Mouse (Mus musculus) CH12.LX (cell line): Measurements from ENCODE around the gene Rnf225. TPM values are rescaled to one million over a fixed set of nuclear protein-coding genes. Genes with fewer than 3 reads are reported as not detected.

Experiments
- DNase-seq: peaks from one replicate; pipeline ENCODE4 v3.0.0-alpha.2; 2013; ENCODE audit errors: extremely low read depth
- H3K27ac ChIP-seq: 2 replicates; pipeline ENCODE4 v1.5.1; 2012; ENCODE audit warnings: low read depth, mild to moderate bottlenecking, control low read depth, moderate library complexity; ENCODE audit not compliant: insufficient read depth
- H3K27me3 ChIP-seq: replicated peaks from 2 replicates; pipeline ENCODE3; 2012; ENCODE audit warnings: inconsistent platforms
- H3K36me3 ChIP-seq, 2 experiments: replicated peaks in 1 of 2; 2 replicates each; pipeline versions ENCODE3 to v1.6.1; 2012; ENCODE audit warnings: inconsistent platforms in 1 of 2, low read length in 1 of 2, mild to moderate bottlenecking in 1 of 2, mixed read lengths in 1 of 2, moderate library complexity in 1 of 2; ENCODE audit not compliant: control insufficient read depth in 1 of 2, insufficient read depth in 1 of 2
- H3K4me1 ChIP-seq, 2 experiments: 2 replicates each; pipeline ENCODE4 v1.6.1; 2012; ENCODE audit warnings: inconsistent platforms in 1 of 2, moderate library complexity in 1 of 2; ENCODE audit not compliant: insufficient read depth in 2 of 2, control insufficient read depth in 1 of 2
- H3K4me2 ChIP-seq: 2 replicates; pipeline ENCODE4 v1.6.1; 2012; ENCODE audit warnings: low read depth, mild to moderate bottlenecking, control low read depth; ENCODE audit not compliant: poor library complexity, insufficient read depth, severe bottlenecking
- H3K4me3 ChIP-seq, 3 experiments: fragments of 150-350 bp in 1 of 3; sonication (generic) in 1 of 3; replicated peaks in 1 of 3; 2 replicates each; pipeline versions ENCODE3 to v1.5.1; 2011 to 2012; ENCODE audit warnings: low read depth in 2 of 3, low read length in 2 of 3, mild to moderate bottlenecking in 2 of 3, moderate library complexity in 2 of 3, control low read depth in 1 of 3, improper control_type of control experiment in 1 of 3, inconsistent platforms in 1 of 3, mixed read lengths in 1 of 3; ENCODE audit not compliant: poor library complexity in 1 of 3
- H3K79me2 ChIP-seq: replicated peaks from 2 replicates; pipeline ENCODE4 v1.6.1; 2012; ENCODE audit warnings: mild to moderate bottlenecking, moderate library complexity; ENCODE audit not compliant: control insufficient read depth, poor library complexity, insufficient read depth, severe bottlenecking; ENCODE audit errors: extremely low read depth
- H3K9ac ChIP-seq: 2 replicates; pipeline ENCODE4 v1.6.1; 2012; ENCODE audit warnings: low read depth, mild to moderate bottlenecking, control low read depth, moderate library complexity; ENCODE audit not compliant: insufficient read depth
- H3K9me3 ChIP-seq: replicated peaks from 2 replicates; pipeline ENCODE3; 2012; ENCODE audit warnings: low read length, inconsistent platforms, mixed read lengths
- CHD2 ChIP-seq: IDR thresholded peaks from 2 replicates; pipeline ENCODE4 v1.6.1; 2011; ENCODE audit warnings: low read length, improper control_type of control experiment
- CTCF ChIP-seq, 2 experiments: IDR thresholded peaks in 1 of 2; conservative IDR thresholded peaks in 1 of 2; 2 replicates each; pipeline ENCODE4 v1.5.1; 2011 to 2012; ENCODE audit warnings: low read depth in 2 of 2, low read length in 2 of 2, improper control_type of control experiment in 1 of 2, inconsistent platforms in 1 of 2, mild to moderate bottlenecking in 1 of 2, moderate library complexity in 1 of 2
- ELF1 ChIP-seq: IDR thresholded peaks from 2 replicates; pipeline ENCODE4 v1.6.1; 2014; ENCODE audit warnings: low read depth, mild to moderate bottlenecking, inconsistent platforms, low read length, improper control_type of control experiment
- GABPA ChIP-seq: IDR thresholded peaks from 2 replicates; pipeline ENCODE4 v1.6.1; 2012; ENCODE audit warnings: low read depth, low read length, improper control_type of control experiment, inconsistent platforms; ENCODE audit not compliant: insufficient replicate concordance
- HCFC1 ChIP-seq: IDR thresholded peaks from 2 replicates; pipeline ENCODE4 v1.6.1; 2012; ENCODE audit warnings: low read depth, mild to moderate bottlenecking, inconsistent platforms, low read length, improper control_type of control experiment
- IRF4 ChIP-seq: IDR thresholded peaks from 2 replicates; pipeline ENCODE4 v1.6.1; 2014; ENCODE audit warnings: low read depth, mild to moderate bottlenecking, inconsistent platforms, low read length, improper control_type of control experiment
- KAT2A ChIP-seq: IDR thresholded peaks from 2 replicates; pipeline ENCODE4 v1.6.1; 2012; ENCODE audit warnings: low read length, improper control_type of control experiment, inconsistent platforms; ENCODE audit not compliant: insufficient replicate concordance
- MAX ChIP-seq: IDR thresholded peaks from 2 replicates; pipeline ENCODE4 v1.6.1; 2011; ENCODE audit warnings: low read length, improper control_type of control experiment
- MAZ ChIP-seq: IDR thresholded peaks from 2 replicates; pipeline ENCODE4 v1.6.1; 2012; ENCODE audit warnings: low read depth, mild to moderate bottlenecking, inconsistent platforms, low read length, improper control_type of control experiment, moderate library complexity
- MEF2A ChIP-seq: IDR thresholded peaks from 2 replicates; pipeline ENCODE4 v1.6.1; 2014; ENCODE audit warnings: low read depth, mild to moderate bottlenecking, inconsistent platforms, low read length, improper control_type of control experiment, borderline replicate concordance
- MXI1 ChIP-seq: IDR thresholded peaks from 2 replicates; pipeline ENCODE4 v1.6.1; 2011; ENCODE audit warnings: mild to moderate bottlenecking, low read depth, low read length, improper control_type of control experiment
- MYC ChIP-seq: IDR thresholded peaks from 2 replicates; pipeline ENCODE4 v1.6.1; 2011; ENCODE audit warnings: low read depth, mild to moderate bottlenecking, improper control_type of control experiment, low read length
- NRF1 ChIP-seq: IDR thresholded peaks from 2 replicates; pipeline ENCODE4 v1.6.1; 2014; ENCODE audit warnings: low read depth, mild to moderate bottlenecking, inconsistent platforms, low read length, improper control_type of control experiment, moderate library complexity
- POLR2A ChIP-seq: IDR thresholded peaks from 2 replicates; pipeline ENCODE4 v1.6.1; 2011; ENCODE audit warnings: low read depth, mild to moderate bottlenecking, improper control_type of control experiment, low read length
- POLR2AphosphoS2 ChIP-seq: IDR thresholded peaks from 2 replicates; pipeline ENCODE4 v1.6.1; 2011; ENCODE audit warnings: low read depth, low read length, improper control_type of control experiment
- RAD21 ChIP-seq: IDR thresholded peaks from 2 replicates; pipeline ENCODE4 v1.6.1; 2011; ENCODE audit warnings: low read depth, mild to moderate bottlenecking, low read length, improper control_type of control experiment, moderate library complexity
- SIN3A ChIP-seq: IDR thresholded peaks from 2 replicates; pipeline ENCODE4 v1.6.1; 2012; ENCODE audit warnings: low read length, improper control_type of control experiment, inconsistent platforms
- SMC3 ChIP-seq: IDR thresholded peaks from 2 replicates; pipeline ENCODE4 v1.6.1; 2011; ENCODE audit warnings: low read depth, low read length, improper control_type of control experiment
- TCF12 ChIP-seq: IDR thresholded peaks from 2 replicates; pipeline ENCODE4 v1.6.1; 2014; ENCODE audit warnings: low read depth, mild to moderate bottlenecking, inconsistent platforms, low read length, improper control_type of control experiment
- USF1 ChIP-seq: IDR thresholded peaks from 2 replicates; pipeline ENCODE4 v1.6.1; 2014; ENCODE audit warnings: low read depth, mild to moderate bottlenecking, inconsistent platforms, low read length, improper control_type of control experiment
- USF2 ChIP-seq: conservative IDR thresholded peaks from 2 replicates; pipeline ENCODE4 v1.6.1; 2011; ENCODE audit warnings: low read depth, low read length, improper control_type of control experiment
- ZMIZ1 ChIP-seq: IDR thresholded peaks from 2 replicates; pipeline ENCODE4 v1.6.1; 2012; ENCODE audit warnings: low read depth, mild to moderate bottlenecking, inconsistent platforms, low read length, improper control_type of control experiment
- dilution Hi-C: fragments of 300-500 bp; cut with MboI; formaldehyde crosslinking; loops from 2 replicates; pipeline ENCODE4 v1.14.3; 2020; ENCODE audit warnings: low sequenced_read_pairs; ENCODE audit not compliant: extremely low pct_unique_long_range_greater_than_20kb, extremely low pct_ligation_motif_present
- in situ Hi-C: fragments of 300-500 bp; cut with MboI; formaldehyde crosslinking; loops from 3 replicates; pipeline ENCODE4 v1.14.3; 2019; ENCODE audit warnings: low sequenced_read_pairs, low pct_ligation_motif_present, low pct_unique_long_range_greater_than_20kb, mixed read lengths
- polyA plus RNA-seq: library from polyadenylated mRNA; unstranded; fragments of >175 nt; gene quantifications from 2 replicates; pipeline ENCODE4 v1.2.1, GENCODE M21; 2012; ENCODE audit warnings: low read depth; ENCODE audit not compliant: insufficient read length
- total RNA-seq, 2 experiments: library from RNA; depleted of rRNA; stranded (reverse); fragments of 300-350 nt in 1 of 2; fragments of >200 nt in 1 of 2; gene quantifications; 2 replicates each; pipeline ENCODE4 v1.2.3; 2012 to 2014

Gene Rnf225
- total and polyA plus RNA-seq, 3 experiments, result 0.89 to 4.0 (median 1.1) TPM

DNA sequence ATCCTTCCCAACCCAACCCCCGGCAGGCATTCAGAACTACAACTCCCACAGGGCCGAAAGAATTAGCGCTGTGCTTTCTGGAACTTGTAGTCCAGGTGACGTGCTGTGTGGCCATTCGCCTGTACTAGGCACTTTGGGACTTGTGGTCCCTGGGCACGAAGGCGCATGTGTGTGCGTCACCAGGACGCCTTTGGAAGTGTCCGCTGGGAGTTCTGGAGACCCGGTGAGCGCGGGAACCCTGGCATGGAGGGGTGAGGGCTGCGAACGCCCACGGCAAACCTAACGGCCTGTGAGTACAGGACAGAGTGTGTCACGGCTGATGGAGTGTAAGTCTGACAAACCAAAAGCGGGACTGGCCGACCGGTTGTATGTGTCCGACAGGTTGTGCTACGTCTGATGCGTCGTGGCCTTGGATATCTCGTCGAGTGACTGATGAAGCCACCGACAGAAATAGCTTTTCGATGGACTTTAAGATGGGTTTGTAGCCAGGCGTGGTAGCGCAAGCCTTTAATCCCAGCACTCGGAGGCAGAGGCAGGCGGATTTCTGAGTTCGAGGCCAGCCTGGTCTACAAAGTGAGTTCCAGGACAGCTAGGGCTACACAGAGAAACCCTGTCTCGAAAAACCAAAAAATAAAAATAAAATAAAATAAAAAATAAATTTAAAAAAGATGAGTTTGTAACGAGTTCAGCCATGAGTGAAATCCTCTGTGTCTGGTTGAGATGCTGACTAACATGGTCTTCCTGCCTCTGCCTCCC is 29.4 kb upstream of the Rnf225 start, which contains the start of gene Zscan22:
Gene Zscan22 (plus strand): TSS at position 161 of the 756 bp plus-strand sequence.
- H3K4me3 ChIP-seq, result peak within 1 kb of the TSS; percentile 59 to 84 (median 70)
- no peak within 1 kb of the TSS for H3K27ac ChIP-seq
- in situ Hi-C loops, result no loop called here
- peak within 1 kb of the TSS; percentile 16 for H3K9ac ChIP-seq
- no peak for TF ChIP-seq SMC3
- TF ChIP-seq IRF4, result no peak
- TF ChIP-seq POLR2AphosphoS2, result no peak; the same call in 1 of the 2 replicates
- peak; percentile 75 for TF ChIP-seq SIN3A
- TF ChIP-seq MYC, result peak; percentile 59
- peak; percentile 100 for TF ChIP-seq KAT2A
- TF ChIP-seq USF1, result no peak
- peak; percentile 70; the same call in 1 of the 2 replicates for TF ChIP-seq POLR2A
- peak; percentile 83 for TF ChIP-seq NRF1
- TF ChIP-seq RAD21, result no peak
- TF ChIP-seq MAX, result peak; percentile 67
- TF ChIP-seq MXI1, result peak; percentile 80
- no peak for TF ChIP-seq ZMIZ1
- peak; percentile 66 for TF ChIP-seq TCF12
- peak; percentile 77 for TF ChIP-seq ELF1
- TF ChIP-seq GABPA, result peak; percentile 94; the same call in 1 of the 2 replicates
- TF ChIP-seq HCFC1, result peak; percentile 100
- TF ChIP-seq CTCF (conservative IDR thresholded peaks at IDR 0.05 in 1 of 2, IDR thresholded peaks at IDR 0.05 in 1 of 2; ENCODE audit: low read depth in 2 of 2, low read length in 2 of 2), result no peak
- TF ChIP-seq USF2, result no peak
- no peak for TF ChIP-seq MAZ
- TF ChIP-seq CHD2, result peak; percentile 87
- TF ChIP-seq MEF2A, result peak; percentile 42; the same call in 1 of the 2 replicates
- DNase-seq, result peak; percentile 96
- no peaks in the 10 kb centered on the region for H3K9me3 ChIP-seq
- peaks cover 5 to 17% of the 10 kb centered on the region in 2 experiments; a peak in 3 of 4 replicates for H3K4me1 ChIP-seq
- H3K4me2 ChIP-seq, result peak within 1 kb of the TSS; percentile 30
- peaks cover 3 to 19% of the 10 kb centered on the region in 2 experiments for H3K36me3 ChIP-seq
- H3K27me3 ChIP-seq, result no peaks in the 10 kb centered on the region
- H3K79me2 ChIP-seq, result peaks cover 11% of the 10 kb centered on the region
- dilution Hi-C loops, result no loop called here
